Mouse (Mus musculus) cerebellum, adult 2 months (tissue): ENCODE data around the gene Morn4.

Experiments used
- CTCF ChIP-seq: fragments of 200-500 bp; IDR thresholded peaks from 2 replicates; pipeline ENCODE4 v1.5.1; 2011; ENCODE audit warnings: low read depth, mild to moderate bottlenecking, control low read depth, low read length, moderate library complexity, borderline replicate concordance; ENCODE audit not compliant: insufficient read depth
- POLR2A ChIP-seq: fragments of 200-500 bp; IDR thresholded peaks from 2 replicates; pipeline ENCODE4 v1.6.1; 2011; ENCODE audit warnings: low read length, control low read depth, borderline replicate concordance; ENCODE audit not compliant: insufficient read depth

DNA sequence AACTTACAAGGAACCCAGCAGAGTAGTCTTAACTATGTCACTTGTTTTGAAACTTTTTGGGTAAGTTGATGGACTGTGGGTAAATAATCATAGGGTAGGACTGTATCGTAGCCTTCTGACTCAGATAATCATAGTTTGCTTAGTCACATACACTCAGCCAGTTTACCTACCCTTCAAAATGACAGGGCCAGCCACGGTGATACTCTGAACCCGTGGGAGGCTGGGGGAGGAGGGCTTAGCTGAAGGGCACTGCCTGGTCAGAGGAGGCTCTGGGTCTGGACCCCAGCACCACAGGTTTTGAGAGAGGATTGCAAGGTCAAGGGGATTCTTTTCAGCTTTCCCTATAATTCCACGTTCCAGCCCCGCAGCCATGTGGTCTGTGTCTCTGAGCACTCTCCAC lies 32.4 kb upstream of the Morn4 start:
- TF ChIP-seq CTCF (no peak), POLR2A (no peak)
